Mouse (Mus musculus): Measurements from ENCODE around the gene Gpat3. TPM values are rescaled to one million over a fixed set of nuclear protein-coding genes. Genes with fewer than 3 reads are reported as not detected.

The Gpat3 gene
- polyA plus RNA-seq (2012) = not detected in 2 replicates

DNA sequence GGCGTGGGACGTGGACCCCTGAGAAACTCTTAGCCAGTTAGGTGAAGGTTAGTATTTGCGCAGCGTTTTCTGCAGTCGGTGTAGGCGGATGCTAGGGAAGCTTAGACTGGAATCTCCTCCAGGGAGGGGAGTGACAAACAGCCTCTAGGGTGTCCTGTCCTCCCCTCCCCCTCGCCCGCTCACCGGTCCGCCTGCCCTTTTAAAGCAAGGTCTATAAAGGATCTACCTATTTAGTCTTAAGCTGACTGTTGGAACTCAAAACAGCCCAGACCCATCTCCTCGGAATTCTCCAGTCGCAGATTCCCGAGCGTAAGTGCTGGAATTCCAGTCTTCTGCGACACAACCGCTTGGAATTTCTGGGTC, at the start of gene Gpat3:
Gene Gpat3 (plus strand): TSS at position 229 of the 363 bp plus-strand sequence.
- H3K4me3 ChIP-seq (replicated peaks) = peak within 1 kb of the TSS; percentile 54
- TF ChIP-seq GATA1 (IDR thresholded peaks at IDR 0.05; ENCODE audit: low read length) = no peak
- no peak for TF ChIP-seq TAL1 (IDR thresholded peaks at IDR 0.05; ENCODE audit: low read length)
- peaks cover 3% of the 10 kb centered on the region; the same call in 1 of the 2 replicates for H3K9me3 ChIP-seq (ENCODE audit: control insufficient read depth, low read length)
- no peaks in the 10 kb centered on the region for H3K36me3 ChIP-seq (ENCODE audit: control insufficient read depth)
- peaks cover 56% of the 10 kb centered on the region for H3K27me3 ChIP-seq (ENCODE audit: control insufficient read depth)
- peaks cover 10% of the 10 kb centered on the region for H3K4me1 ChIP-seq (ENCODE audit: control insufficient read depth)

DNA sequence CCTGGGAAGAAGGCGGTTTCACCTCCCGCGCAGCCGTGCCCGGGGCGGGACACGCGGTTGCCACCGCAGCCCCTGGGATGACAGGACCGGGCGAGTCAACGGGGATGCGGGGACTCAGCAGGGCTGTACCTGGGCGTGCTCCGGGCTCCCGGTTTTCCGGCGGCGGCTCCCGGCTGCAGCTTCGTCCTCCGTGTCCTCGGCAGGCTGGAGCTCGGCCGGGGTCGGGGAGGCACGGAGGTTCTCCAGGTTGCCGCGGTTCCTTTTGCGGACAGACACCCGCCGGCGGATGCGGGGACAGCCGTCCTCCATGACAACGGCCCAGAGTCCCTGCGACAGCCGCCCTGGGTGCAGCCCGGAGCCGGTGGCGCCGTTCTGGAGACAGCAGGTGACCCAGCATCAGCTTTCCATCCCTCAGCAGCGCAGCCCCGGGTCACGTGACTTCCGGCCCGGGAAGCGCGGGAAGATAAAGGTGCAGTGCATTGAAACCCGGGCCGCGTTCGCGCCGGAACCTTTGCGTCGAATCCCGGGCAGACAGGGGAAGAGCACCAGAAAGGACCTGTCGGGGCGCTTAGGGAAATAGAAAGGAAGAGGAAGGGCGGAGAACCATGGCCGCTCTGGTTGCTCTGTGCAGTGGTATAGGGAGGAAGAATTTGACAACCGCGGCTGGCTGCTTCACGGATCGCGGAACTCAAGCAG, 47.2 kb upstream of the Gpat3 start, which contains the start of the genes Helq and Mrps18c:
Gene Helq (minus strand): TSS at position 434 of the 696 bp plus-strand sequence.
Gene Mrps18c (plus strand): TSS at position 463 of the 696 bp plus-strand sequence.
- Histone ChIP-seq H3K4me1 (ENCODE audit: control insufficient read depth) (peaks cover 37% of the 10 kb centered on the region), H3K36me3 (ENCODE audit: control insufficient read depth) (peaks cover 68% of the 10 kb centered on the region), H3K27me3 (ENCODE audit: control insufficient read depth) (no peaks in the 10 kb centered on the region), H3K9me3 (ENCODE audit: control insufficient read depth, low read length) (no peaks in the 10 kb centered on the region), H3K4me3 (replicated peaks) (peak within 1 kb of the TSS; percentile 92)
- TF ChIP-seq TAL1 (IDR thresholded peaks at IDR 0.05; ENCODE audit: low read length) (no peak), GATA1 (IDR thresholded peaks at IDR 0.05; ENCODE audit: low read length) (peak; percentile 67)

DNA sequence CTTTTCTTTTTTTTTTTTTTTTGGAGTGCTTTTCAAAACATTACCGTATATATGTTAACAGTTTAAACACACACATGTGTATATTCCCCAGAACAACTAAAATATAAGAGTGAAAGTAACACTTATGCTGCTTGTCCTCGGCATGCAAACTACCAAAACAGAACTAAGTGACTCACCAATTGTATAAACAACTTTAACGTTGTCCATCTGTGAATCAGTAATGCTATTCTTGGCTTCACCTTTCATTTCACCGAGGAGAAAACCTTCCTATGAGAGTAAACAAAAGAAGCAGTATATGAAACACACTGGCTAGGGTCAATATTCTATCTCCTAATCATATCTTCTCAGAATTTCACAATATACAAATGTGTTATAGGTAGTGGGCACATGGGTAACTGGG, 27.2 kb upstream of the Gpat3 start:
- H3K36me3 ChIP-seq (ENCODE audit: control insufficient read depth) = peaks cover 40% of the 10 kb centered on the region
- no peak overlapping the region for H3K4me3 ChIP-seq (replicated peaks)
- H3K27me3 ChIP-seq (ENCODE audit: control insufficient read depth) = no peaks in the 10 kb centered on the region
- TF ChIP-seq TAL1 (IDR thresholded peaks at IDR 0.05; ENCODE audit: low read length) = no peak
- no peak for TF ChIP-seq GATA1 (IDR thresholded peaks at IDR 0.05; ENCODE audit: low read length)
- H3K9me3 ChIP-seq (ENCODE audit: control insufficient read depth, low read length) = no peaks in the 10 kb centered on the region
- H3K4me1 ChIP-seq (ENCODE audit: control insufficient read depth) = peaks cover 22% of the 10 kb centered on the region

DNA sequence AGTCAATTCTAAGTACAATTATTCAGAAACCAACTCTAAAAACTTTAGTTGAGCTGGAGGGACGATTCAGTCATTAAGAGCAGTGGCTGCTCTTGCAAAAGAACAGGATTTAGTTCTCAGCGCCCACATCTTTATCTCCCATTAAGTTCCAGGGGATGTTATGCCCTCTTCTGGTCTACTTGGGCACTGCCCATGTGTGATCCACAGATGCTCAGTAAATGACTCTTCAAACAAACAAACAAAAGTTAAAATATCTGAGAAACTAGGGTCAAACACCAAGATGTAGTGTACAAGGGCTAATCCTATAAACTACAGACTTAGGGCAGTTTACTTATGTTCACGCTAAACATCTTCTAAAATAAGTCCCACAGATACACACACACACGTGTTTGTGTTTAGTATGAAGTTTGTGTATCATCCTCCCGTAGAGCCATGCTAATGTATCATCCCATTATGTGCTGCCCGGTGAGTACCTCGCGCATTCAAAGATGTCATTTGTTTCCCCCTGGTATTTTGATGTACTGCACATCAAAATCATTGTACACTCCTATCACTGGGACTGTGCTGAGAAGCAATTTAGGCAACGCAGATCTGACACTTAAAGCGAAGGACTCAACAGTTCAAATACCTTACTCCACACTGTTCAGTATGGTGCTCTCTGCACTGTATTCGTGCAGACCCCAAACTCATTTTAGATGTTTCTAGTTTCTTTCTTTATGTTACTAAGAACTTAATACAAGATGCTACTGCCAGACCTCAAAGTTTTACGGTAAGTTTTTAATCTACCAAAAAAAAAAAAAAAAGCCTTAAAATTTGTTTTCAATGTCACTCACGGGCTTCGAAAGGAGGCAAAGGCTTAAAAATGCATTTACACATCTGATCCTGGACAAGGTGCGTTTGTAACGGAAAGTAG, 25.7 kb upstream of the Gpat3 start:
- Histone ChIP-seq H3K4me3 (replicated peaks) (peak overlapping the region; percentile 77), H3K27me3 (ENCODE audit: control insufficient read depth) (no peaks in the 10 kb centered on the region), H3K36me3 (ENCODE audit: control insufficient read depth) (peaks cover 28% of the 10 kb centered on the region), H3K9me3 (ENCODE audit: control insufficient read depth, low read length) (no peaks in the 10 kb centered on the region), H3K4me1 (ENCODE audit: control insufficient read depth) (peaks cover 22% of the 10 kb centered on the region)
- no peak for TF ChIP-seq TAL1 (IDR thresholded peaks at IDR 0.05; ENCODE audit: low read length)
- no peak for TF ChIP-seq GATA1 (IDR thresholded peaks at IDR 0.05; ENCODE audit: low read length)

DNA sequence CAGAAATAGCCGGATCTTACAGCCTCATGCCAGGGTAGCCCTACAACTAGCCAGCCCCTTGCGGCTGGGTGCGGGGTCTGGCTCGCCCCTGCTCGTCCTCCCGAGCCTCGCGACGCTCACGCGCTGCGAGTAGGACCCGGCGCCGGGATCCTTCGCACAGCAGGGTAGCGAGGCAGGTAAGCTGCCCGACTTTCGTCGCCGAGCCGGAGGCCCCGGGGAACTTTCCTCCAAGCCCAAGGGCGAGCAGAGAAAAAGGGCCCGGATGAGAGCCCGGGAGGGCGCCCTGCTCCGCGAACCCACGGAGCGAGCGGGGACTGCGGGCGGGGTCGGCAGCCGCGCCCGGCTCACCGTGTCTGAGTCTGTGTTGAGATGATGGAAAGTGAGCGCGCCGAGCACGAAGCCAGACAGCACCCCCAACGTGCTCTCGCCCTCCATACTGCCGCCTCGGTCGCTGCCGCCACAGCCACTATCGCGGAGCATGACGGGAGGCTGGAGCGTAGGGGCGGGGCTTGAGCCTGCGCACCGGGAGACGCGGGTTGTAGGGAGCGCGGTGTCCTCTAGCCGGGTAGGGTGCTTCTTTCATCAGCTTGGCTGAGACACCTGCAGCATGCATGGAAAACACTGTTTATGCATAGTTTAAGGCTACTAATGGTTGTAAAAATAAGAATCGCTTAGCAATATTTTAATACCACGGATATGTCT, 24.9 kb upstream of the Gpat3 start, which contains the start of gene Abraxas1:
Gene Abraxas1 (minus strand): TSS at position 483 of the 702 bp plus-strand sequence.
- no peaks in the 10 kb centered on the region for H3K9me3 ChIP-seq (ENCODE audit: control insufficient read depth, low read length)
- TF ChIP-seq TAL1 (IDR thresholded peaks at IDR 0.05; ENCODE audit: low read length) (no peak), GATA1 (IDR thresholded peaks at IDR 0.05; ENCODE audit: low read length) (no peak)
- H3K36me3 ChIP-seq (ENCODE audit: control insufficient read depth) = peaks cover 23% of the 10 kb centered on the region
- no peaks in the 10 kb centered on the region for H3K27me3 ChIP-seq (ENCODE audit: control insufficient read depth)
- H3K4me3 ChIP-seq (replicated peaks) = peak within 1 kb of the TSS; percentile 77
- peaks cover 22% of the 10 kb centered on the region for H3K4me1 ChIP-seq (ENCODE audit: control insufficient read depth)

DNA sequence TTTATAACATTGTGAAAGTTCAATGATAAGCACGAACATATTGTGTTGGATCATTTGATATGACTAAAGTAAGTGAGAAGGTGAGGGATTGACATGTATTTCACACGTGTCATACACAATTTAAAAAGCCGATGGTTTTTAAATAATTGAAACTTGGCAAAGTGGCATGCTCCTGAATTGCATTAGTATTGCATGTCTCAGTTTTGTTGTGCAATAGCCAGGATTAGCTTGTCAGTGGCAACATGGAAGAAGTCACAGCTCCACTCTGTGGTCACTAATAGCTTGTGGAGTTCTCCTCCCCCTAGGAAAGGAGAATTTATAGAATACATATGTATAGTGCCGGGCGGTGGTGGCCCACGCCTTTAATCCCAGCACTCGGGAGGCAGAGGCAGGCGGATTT, 24.1 kb upstream of the Gpat3 start:
- Histone ChIP-seq H3K36me3 (ENCODE audit: control insufficient read depth) (peaks cover 17% of the 10 kb centered on the region), H3K4me1 (ENCODE audit: control insufficient read depth) (peaks cover 22% of the 10 kb centered on the region), H3K27me3 (ENCODE audit: control insufficient read depth) (no peaks in the 10 kb centered on the region), H3K9me3 (ENCODE audit: control insufficient read depth, low read length) (no peaks in the 10 kb centered on the region), H3K4me3 (replicated peaks) (peak overlapping the region; percentile 77)
- TF ChIP-seq GATA1 (IDR thresholded peaks at IDR 0.05; ENCODE audit: low read length) = no peak
- no peak for TF ChIP-seq TAL1 (IDR thresholded peaks at IDR 0.05; ENCODE audit: low read length)

DNA sequence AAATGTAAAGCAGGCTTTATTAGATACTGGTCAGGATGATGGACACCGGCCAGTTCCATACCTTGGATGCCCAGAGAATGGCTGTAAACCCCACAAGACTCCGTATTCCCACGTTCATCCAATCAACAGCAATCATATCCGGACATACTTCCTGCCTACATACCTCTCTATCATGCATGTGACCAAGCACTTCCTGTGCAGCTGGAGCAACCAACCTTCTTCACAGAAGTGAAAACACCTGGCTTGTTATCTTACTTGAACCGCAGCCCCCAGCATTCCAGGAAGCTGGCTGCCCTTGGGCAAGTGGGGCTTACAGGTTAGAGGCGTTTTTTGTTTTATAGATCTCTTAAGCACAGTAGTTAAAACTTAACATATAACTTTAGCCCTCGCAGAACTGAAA, 22.7 kb upstream of the Gpat3 start:
- Histone ChIP-seq H3K36me3 (ENCODE audit: control insufficient read depth) (peaks cover 3% of the 10 kb centered on the region), H3K27me3 (ENCODE audit: control insufficient read depth) (no peaks in the 10 kb centered on the region), H3K4me3 (replicated peaks) (no peak overlapping the region), H3K9me3 (ENCODE audit: control insufficient read depth, low read length) (no peaks in the 10 kb centered on the region), H3K4me1 (ENCODE audit: control insufficient read depth) (peaks cover 22% of the 10 kb centered on the region)
- TF ChIP-seq TAL1 (IDR thresholded peaks at IDR 0.05; ENCODE audit: low read length) = no peak
- TF ChIP-seq GATA1 (IDR thresholded peaks at IDR 0.05; ENCODE audit: low read length) = no peak

DNA sequence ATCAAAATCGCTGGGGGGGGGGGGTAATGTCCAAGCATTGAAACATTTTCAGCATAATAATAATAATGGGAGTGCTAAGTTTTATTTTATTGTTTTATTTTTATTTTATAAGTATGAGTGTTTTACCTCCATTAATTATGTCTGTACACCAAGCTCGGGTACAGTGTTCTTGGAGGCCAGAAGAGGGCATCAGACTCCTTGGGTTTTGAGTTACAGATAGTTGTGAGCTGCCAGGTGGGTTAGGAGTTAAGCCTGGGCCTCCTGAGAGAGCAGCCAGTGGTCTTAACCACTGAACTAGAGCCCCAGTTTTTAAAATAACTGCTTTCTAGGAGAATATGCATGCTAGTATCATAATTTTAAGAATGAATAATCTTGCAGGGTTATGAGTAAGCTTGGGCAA, 19.5 kb upstream of the Gpat3 start:
- H3K36me3 ChIP-seq (ENCODE audit: control insufficient read depth) = no peaks in the 10 kb centered on the region
- no peaks in the 10 kb centered on the region for H3K9me3 ChIP-seq (ENCODE audit: control insufficient read depth, low read length)
- TF ChIP-seq TAL1 (IDR thresholded peaks at IDR 0.05; ENCODE audit: low read length) (no peak), GATA1 (IDR thresholded peaks at IDR 0.05; ENCODE audit: low read length) (no peak)
- peaks cover 9% of the 10 kb centered on the region for H3K4me1 ChIP-seq (ENCODE audit: control insufficient read depth)
- H3K27me3 ChIP-seq (ENCODE audit: control insufficient read depth) = no peaks in the 10 kb centered on the region
- no peak overlapping the region for H3K4me3 ChIP-seq (replicated peaks)

All from erythroblast, embryonic 14.5 days (primary cell).